Mouse (Mus musculus): ENCODE measurements around the gene Tank. TPM values are rescaled to one million over a fixed set of nuclear protein-coding genes. Genes with fewer than 3 reads are reported as not detected.

The Tank gene
- polyA plus RNA-seq, 1 experiment = 2.5 TPM

DNA sequence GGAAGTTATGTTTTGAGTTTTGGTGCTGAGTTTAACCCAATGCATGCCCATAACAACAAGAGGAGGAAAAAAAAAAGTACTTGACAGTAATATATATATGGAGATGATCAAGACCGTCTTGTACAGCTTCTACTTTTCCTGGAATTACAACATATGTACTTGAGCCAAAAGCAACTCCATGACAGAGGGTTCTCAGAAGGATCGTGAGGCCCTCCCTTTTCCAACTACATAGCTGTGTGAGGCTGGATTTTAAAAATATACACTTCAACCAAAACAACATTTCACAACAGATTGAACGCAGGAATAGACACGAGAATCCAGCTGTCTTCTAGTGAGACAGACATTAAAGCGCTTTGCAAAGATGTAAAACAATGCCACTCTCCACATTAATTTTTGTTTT is 26.7 kb upstream of the Tank start:
- Histone ChIP-seq H3K36me3 (ENCODE audit: control insufficient read depth, insufficient read depth, low read length) (no peaks in the 10 kb centered on the region), H3K4me3 (ENCODE audit: low read depth, low read length) (no peak overlapping the region), H3K4me1 (ENCODE audit: control insufficient read depth, insufficient read depth, insufficient read length, low read length) (no peaks in the 10 kb centered on the region; the same call in 1 of the 2 replicates), H3K27me3 (ENCODE audit: control insufficient read depth, insufficient read depth, low read length) (no peaks in the 10 kb centered on the region), H3K27ac (ENCODE audit: insufficient read depth, low read depth, low read length) (no peak overlapping the region)
- TF ChIP-seq CTCF (IDR thresholded peaks at IDR 0.05; ENCODE audit: extremely low read depth, insufficient read length, insufficient replicate concordance, low read depth, low read length) = no peak
- WGBS = 76% methylated on average over 5 of the region's 5 CpGs

DNA sequence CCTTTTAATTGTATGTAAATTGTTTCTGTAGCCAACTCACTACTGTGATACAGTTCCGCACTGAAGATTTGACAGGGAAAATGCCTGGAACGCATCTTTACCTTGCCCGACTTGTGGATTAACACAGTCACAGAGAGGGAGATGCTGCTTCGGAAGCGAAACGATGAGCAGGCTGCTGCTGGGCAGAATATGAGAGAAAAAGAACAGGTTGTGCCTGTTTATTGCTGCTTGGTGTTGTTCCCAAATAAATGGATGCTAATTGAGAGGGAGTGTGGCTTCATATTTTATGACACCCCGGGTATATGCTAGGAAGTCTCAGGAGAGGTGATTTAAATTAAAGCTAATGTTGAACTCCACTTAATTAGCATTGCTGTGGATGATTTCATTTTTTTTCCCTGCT is 23.0 kb upstream of the Tank start:
- 86% methylated on average over 7 of the region's 7 CpGs for WGBS
- TF ChIP-seq POLR2A (IDR thresholded peaks at IDR 0.05; ENCODE audit: low read depth, low read length) = no peak
- TF ChIP-seq CTCF (IDR thresholded peaks at IDR 0.05; ENCODE audit: extremely low read depth, insufficient read length, insufficient replicate concordance, low read depth, low read length) = no peak

GRCm38 (mm10) chr2:61555825-61556224 is 22.6 kb upstream of the Tank start:
- no peaks in the 10 kb centered on the region for H3K4me1 ChIP-seq (ENCODE audit: control insufficient read depth, insufficient read depth, insufficient read length, low read length)
- H3K4me3 ChIP-seq (ENCODE audit: low read depth, low read length) = no peak overlapping the region
- H3K27me3 ChIP-seq (ENCODE audit: control insufficient read depth, insufficient read depth, low read length) = no peaks in the 10 kb centered on the region
- no peak overlapping the region for H3K27ac ChIP-seq (ENCODE audit: insufficient read depth, low read depth, low read length)
- no peaks in the 10 kb centered on the region for H3K36me3 ChIP-seq (ENCODE audit: control insufficient read depth, insufficient read depth, low read length)
- 91% methylated on average over 2 of the region's 2 CpGs for WGBS
- TF ChIP-seq POLR2A (IDR thresholded peaks at IDR 0.05; ENCODE audit: low read depth, low read length) = no peak
- TF ChIP-seq CTCF (IDR thresholded peaks at IDR 0.05; ENCODE audit: extremely low read depth, insufficient read length, insufficient replicate concordance, low read depth, low read length) = no peak

More for the DNA sequence above, 23.0 kb upstream of the Tank start:
- Histone ChIP-seq H3K27me3 (ENCODE audit: control insufficient read depth, insufficient read depth, low read length) (no peaks in the 10 kb centered on the region), H3K27ac (ENCODE audit: insufficient read depth, low read depth, low read length) (no peak overlapping the region), H3K4me3 (ENCODE audit: low read depth, low read length) (no peak overlapping the region), H3K4me1 (ENCODE audit: control insufficient read depth, insufficient read depth, insufficient read length, low read length) (no peaks in the 10 kb centered on the region), H3K36me3 (ENCODE audit: control insufficient read depth, insufficient read depth, low read length) (no peaks in the 10 kb centered on the region)

- no peak overlapping the region for H3K27ac ChIP-seq (ENCODE audit: insufficient read depth, low read depth, low read length)
Measured at GRCm38 (mm10) chr2:61556639-61557038, 21.7 kb upstream of the Tank start.

DNA sequence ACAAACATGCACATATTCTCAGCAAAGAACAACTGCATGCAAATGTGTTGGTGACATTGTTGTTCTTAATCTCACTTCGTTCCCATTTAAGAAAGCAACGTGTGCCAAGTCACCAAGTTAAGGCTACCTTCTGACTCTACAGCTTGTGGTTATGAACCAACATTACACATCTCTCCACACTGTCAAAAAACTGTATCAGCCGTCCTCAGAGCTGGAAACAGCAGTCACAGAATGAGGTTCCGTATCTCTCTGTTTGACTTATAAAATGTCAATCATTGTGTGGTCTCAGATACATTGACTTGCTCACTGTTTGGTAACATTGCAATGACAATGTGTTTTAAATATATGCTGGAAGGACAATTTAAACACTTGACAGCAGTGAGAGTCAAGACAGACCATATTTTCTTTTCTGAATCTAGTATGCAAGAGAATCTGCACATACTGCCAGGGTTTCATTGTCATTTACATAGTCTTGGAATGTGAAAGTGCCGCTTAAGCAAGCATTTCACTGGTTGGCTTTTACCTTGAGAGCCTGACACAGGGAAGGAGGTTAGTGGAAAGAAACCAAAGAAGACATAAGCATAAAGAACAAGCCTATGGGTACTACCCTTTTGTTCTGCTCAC is 20.4 kb upstream of the Tank start:
- Histone ChIP-seq H3K27ac (ENCODE audit: insufficient read depth, low read depth, low read length) (no peak overlapping the region), H3K4me3 (ENCODE audit: low read depth, low read length) (no peak overlapping the region), H3K36me3 (ENCODE audit: control insufficient read depth, insufficient read depth, low read length) (no peaks in the 10 kb centered on the region), H3K4me1 (ENCODE audit: control insufficient read depth, insufficient read depth, insufficient read length, low read length) (no peaks in the 10 kb centered on the region), H3K27me3 (ENCODE audit: control insufficient read depth, insufficient read depth, low read length) (no peaks in the 10 kb centered on the region)
- WGBS = 87% methylated on average over 5 of the region's 5 CpGs
- no peak for TF ChIP-seq CTCF (IDR thresholded peaks at IDR 0.05; ENCODE audit: extremely low read depth, insufficient read length, insufficient replicate concordance, low read depth, low read length)

More at GRCm38 (mm10) chr2:61556639-61557038, 21.7 kb upstream of the Tank start:
- no peak for TF ChIP-seq POLR2A (IDR thresholded peaks at IDR 0.05; ENCODE audit: low read depth, low read length)
- TF ChIP-seq CTCF (IDR thresholded peaks at IDR 0.05; ENCODE audit: extremely low read depth, insufficient read length, insufficient replicate concordance, low read depth, low read length) = no peak
- H3K4me3 ChIP-seq (ENCODE audit: low read depth, low read length) = no peak overlapping the region
- no peaks in the 10 kb centered on the region for H3K27me3 ChIP-seq (ENCODE audit: control insufficient read depth, insufficient read depth, low read length)
- 45% methylated on average over 3 of the region's 3 CpGs for WGBS
- no peaks in the 10 kb centered on the region for H3K36me3 ChIP-seq (ENCODE audit: control insufficient read depth, insufficient read depth, low read length)
- no peaks in the 10 kb centered on the region for H3K4me1 ChIP-seq (ENCODE audit: control insufficient read depth, insufficient read depth, insufficient read length, low read length)

DNA sequence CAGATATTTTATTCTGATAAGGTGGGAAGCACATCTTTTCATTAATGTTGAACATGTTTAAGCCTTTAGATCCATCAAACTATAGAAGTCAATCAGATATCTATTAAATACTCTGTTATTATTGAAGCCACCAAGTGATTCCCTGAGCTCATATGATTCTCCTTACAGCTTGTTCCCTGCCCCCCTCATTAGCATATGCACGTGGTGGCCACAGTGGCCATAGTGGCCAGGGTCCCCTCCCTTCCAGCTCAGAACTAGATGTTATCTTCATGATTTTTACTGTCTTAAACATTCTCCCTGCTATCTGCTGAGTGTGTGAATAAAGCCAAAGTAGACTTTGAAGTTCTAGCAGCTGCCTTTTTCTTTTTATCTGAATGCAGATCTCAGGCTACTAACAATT is 17.3 kb upstream of the Tank start:
- WGBS = 10% methylated on average over 1 of the region's 1 CpGs
- H3K4me3 ChIP-seq (ENCODE audit: low read depth, low read length) = no peak overlapping the region
- H3K27me3 ChIP-seq (ENCODE audit: control insufficient read depth, insufficient read depth, low read length) = no peaks in the 10 kb centered on the region
- H3K27ac ChIP-seq (ENCODE audit: insufficient read depth, low read depth, low read length) = no peak overlapping the region
- no peaks in the 10 kb centered on the region for H3K4me1 ChIP-seq (ENCODE audit: control insufficient read depth, insufficient read depth, insufficient read length, low read length)
- TF ChIP-seq CTCF (IDR thresholded peaks at IDR 0.05; ENCODE audit: extremely low read depth, insufficient read length, insufficient replicate concordance, low read depth, low read length) (no peak), POLR2A (IDR thresholded peaks at IDR 0.05; ENCODE audit: low read depth, low read length) (no peak)
- H3K36me3 ChIP-seq (ENCODE audit: control insufficient read depth, insufficient read depth, low read length) = no peaks in the 10 kb centered on the region

DNA sequence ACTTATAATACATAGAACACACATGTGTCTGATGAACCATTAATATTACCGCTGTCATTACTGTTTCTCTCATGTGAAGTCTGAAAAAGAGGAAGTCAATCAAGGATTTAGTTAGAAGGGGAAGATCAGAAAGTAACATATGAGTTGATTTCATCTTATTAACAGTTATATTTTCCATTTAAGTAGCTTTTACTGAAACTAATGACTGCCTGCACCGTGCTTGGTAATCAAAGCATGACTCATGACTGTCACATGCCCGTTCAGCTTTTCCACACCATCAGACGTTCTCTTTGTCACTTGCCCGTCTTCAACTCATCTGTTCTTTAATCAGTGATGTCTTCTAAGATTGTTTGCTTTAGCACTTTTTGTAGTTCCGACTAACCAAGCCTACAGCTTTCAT is 15.2 kb upstream of the Tank start:
- TF ChIP-seq CTCF (IDR thresholded peaks at IDR 0.05; ENCODE audit: extremely low read depth, insufficient read length, insufficient replicate concordance, low read depth, low read length) = no peak
- no peak for TF ChIP-seq POLR2A (IDR thresholded peaks at IDR 0.05; ENCODE audit: low read depth, low read length)
- Histone ChIP-seq H3K27ac (ENCODE audit: insufficient read depth, low read depth, low read length) (no peak overlapping the region), H3K4me1 (ENCODE audit: control insufficient read depth, insufficient read depth, insufficient read length, low read length) (peaks cover 3% of the 10 kb centered on the region; the same call in 1 of the 2 replicates), H3K36me3 (ENCODE audit: control insufficient read depth, insufficient read depth, low read length) (no peaks in the 10 kb centered on the region), H3K27me3 (ENCODE audit: control insufficient read depth, insufficient read depth, low read length) (no peaks in the 10 kb centered on the region), H3K4me3 (ENCODE audit: low read depth, low read length) (no peak overlapping the region)
- WGBS = 85% methylated on average over 6 of the region's 6 CpGs
